In the genomic region with DNA sequence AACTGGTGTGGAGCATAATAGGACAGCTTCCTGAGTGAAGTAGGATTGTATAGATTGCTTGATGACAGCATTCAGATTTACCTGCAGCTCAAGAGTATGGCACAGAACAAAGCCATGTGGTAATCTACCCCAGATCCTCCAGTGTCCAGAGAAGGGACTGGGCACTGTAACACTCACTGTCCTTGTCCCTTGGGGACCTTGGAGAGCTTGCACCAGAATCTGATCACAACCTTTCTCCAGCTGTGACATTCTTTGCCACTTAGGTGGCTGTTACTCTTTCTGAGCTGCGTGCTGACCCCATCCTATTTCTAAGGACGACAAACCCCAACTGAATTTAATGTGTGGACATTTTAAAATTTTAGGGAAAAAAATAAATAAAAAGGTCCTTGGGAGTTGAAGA, we compare ENCODE assay signal across 19 mouse cellular contexts. TPM values are rescaled to one million over a fixed set of nuclear protein-coding genes. Genes with fewer than 3 reads are reported as not detected.
"Had no signal": no experiment of that assay in that cellular context is flagged by ENCODE, and none has a peak within 500 bp of the region (broad histone marks: within the 10 kb centered on the region; RNA-seq: fewer than 3 reads in every experiment).

No protein-coding gene starts in this region.

- H3K27me3 ChIP-seq: midbrain, embryonic 12.5 days; neural tube, embryonic 13.5 days; neural tube, embryonic 15.5 days had no signal

- H3K36me3 ChIP-seq: midbrain, embryonic 10.5 days; midbrain, embryonic 12.5 days; neural tube, embryonic 13.5 days; neural tube, embryonic 15.5 days had no signal

- DNase-seq: lung, adult 18-20 months; lung, embryonic 14.5 days; lung, postnatal 10 days; midbrain, embryonic 14.5 days; retina, postnatal 1 day; right cerebral cortex, adult 18-20 months; right cerebral cortex, postnatal 25 days; right cerebral cortex, postnatal 4 days; spleen, adult 18-20 months; thymus, adult 2 months; thymus, postnatal 25 days; thymus, postnatal 4 days had no signal

- H3K27ac ChIP-seq: midbrain, embryonic 10.5 days; midbrain, embryonic 12.5 days; neural tube, embryonic 13.5 days; neural tube, embryonic 15.5 days had no signal

- H3K4me2 ChIP-seq: lung, embryonic 14.5 days; midbrain, embryonic 12.5 days; neural tube, embryonic 13.5 days; neural tube, embryonic 15.5 days had no signal

- H3K9ac ChIP-seq: lung, embryonic 14.5 days; midbrain, embryonic 12.5 days; neural tube, embryonic 13.5 days; neural tube, embryonic 15.5 days had no signal

- H3K4me1 ChIP-seq: midbrain, embryonic 12.5 days; neural tube, embryonic 13.5 days had no signal

- ATAC-seq: midbrain, embryonic 16.5 days had no signal

- H3K9me3 ChIP-seq: midbrain, embryonic 10.5 days; midbrain, embryonic 12.5 days; neural tube, embryonic 13.5 days; neural tube, embryonic 15.5 days had no signal

- H3K4me3 ChIP-seq: midbrain, embryonic 10.5 days; midbrain, embryonic 12.5 days; myocyte; neural tube, embryonic 13.5 days; neural tube, embryonic 15.5 days had no signal

RNA-seq across cellular contexts. Expression of a gene that starts 46.2 kb away (rescaled TPM):
- total RNA-seq: megakaryocyte-erythroid progenitor cell, adult 5-6 weeks had no signal
